Mouse (Mus musculus) embryonic facial prominence, embryonic 15.5 days (tissue): ENCODE results near the gene Napa. TPM values are rescaled to one million over a fixed set of nuclear protein-coding genes. Genes with fewer than 3 reads are reported as not detected.

Experiments used
- ATAC-seq: fragments of 200-750 bp; cut with Nextera tagmentation; 2 replicates; pipeline ENCODE4 v1.8.0; 2017; ENCODE audit warnings: low read depth, moderate TSS enrichment; ENCODE audit not compliant: insufficient number of reproducible peaks, low FRiP score, low TSS enrichment
- H3K27ac ChIP-seq: fragments of 300-500 bp; sonication (generic); replicated peaks from 2 replicates; pipeline ENCODE4 v1.5.1; 2015; ENCODE audit warnings: mild to moderate bottlenecking, inconsistent platforms
- H3K27me3 ChIP-seq: fragments of 300-500 bp; sonication (generic); 2 replicates; pipeline ENCODE4 v1.6.1; 2015; ENCODE audit warnings: inconsistent platforms
- H3K36me3 ChIP-seq: fragments of 300-500 bp; sonication (generic); 2 replicates; pipeline ENCODE4 v1.6.1; 2015; ENCODE audit warnings: mild to moderate bottlenecking, inconsistent platforms
- H3K4me1 ChIP-seq: fragments of 300-500 bp; sonication (generic); 2 replicates; pipeline ENCODE4 v1.6.1; 2015; ENCODE audit warnings: inconsistent platforms
- H3K4me2 ChIP-seq: fragments of 300-500 bp; sonication (generic); replicated peaks from 2 replicates; pipeline ENCODE4 v1.6.1; 2015; ENCODE audit warnings: mild to moderate bottlenecking, inconsistent platforms
- H3K4me3 ChIP-seq: fragments of 300-500 bp; sonication (generic); replicated peaks from 2 replicates; pipeline ENCODE4 v1.5.1; 2015; ENCODE audit warnings: mild to moderate bottlenecking, inconsistent platforms
- H3K9ac ChIP-seq: fragments of 300-500 bp; sonication (generic); 2 replicates; pipeline ENCODE4 v1.6.1; 2015; ENCODE audit warnings: inconsistent platforms
- H3K9me3 ChIP-seq: fragments of 300-500 bp; sonication (generic); replicated peaks from 2 replicates; pipeline ENCODE4 v1.6.1; 2016; ENCODE audit warnings: inconsistent platforms
- WGBS: fragments of 180-500 bp; shearing (Covaris S2); methylation state at CpG from one replicate; pipeline ENCODE4 v1.1.7; 2015; 5-methylcytosine and 5-hydroxymethylcytosine counted together
- polyA plus RNA-seq: library from polyadenylated mRNA; unstranded; fragments of >200 nt; fragmentation: Nextera tagmentation; extraction: Ambion mirVana; gene quantifications from 2 replicates; pipeline ENCODE4 v1.2.1, GENCODE M21; 2015

Gene Napa
- polyA plus RNA-seq: 244 and 245 TPM in 2 replicates

- Histone ChIP-seq H3K36me3 (peaks cover 22% of the 10 kb centered on the region), H3K9me3 (no peaks in the 10 kb centered on the region), H3K4me1 (peaks cover 45% of the 10 kb centered on the region), H3K4me2 (peak within 1 kb of the TSS; percentile 77), H3K27ac (peak within 1 kb of the TSS; percentile 82), H3K4me3 (peak within 1 kb of the TSS; percentile 90), H3K9ac (peak within 1 kb of the TSS; percentile 99), H3K27me3 (no peaks in the 10 kb centered on the region)
- ATAC-seq: peak; percentile 98
- WGBS: under 1% methylated on average over 63 of the region's 68 CpGs
These were observed at the start of gene Napa for GRCm38 (mm10) chr7:16098021-16099017. Gene Napa (plus strand): TSS chr7:16098458.

DNA sequence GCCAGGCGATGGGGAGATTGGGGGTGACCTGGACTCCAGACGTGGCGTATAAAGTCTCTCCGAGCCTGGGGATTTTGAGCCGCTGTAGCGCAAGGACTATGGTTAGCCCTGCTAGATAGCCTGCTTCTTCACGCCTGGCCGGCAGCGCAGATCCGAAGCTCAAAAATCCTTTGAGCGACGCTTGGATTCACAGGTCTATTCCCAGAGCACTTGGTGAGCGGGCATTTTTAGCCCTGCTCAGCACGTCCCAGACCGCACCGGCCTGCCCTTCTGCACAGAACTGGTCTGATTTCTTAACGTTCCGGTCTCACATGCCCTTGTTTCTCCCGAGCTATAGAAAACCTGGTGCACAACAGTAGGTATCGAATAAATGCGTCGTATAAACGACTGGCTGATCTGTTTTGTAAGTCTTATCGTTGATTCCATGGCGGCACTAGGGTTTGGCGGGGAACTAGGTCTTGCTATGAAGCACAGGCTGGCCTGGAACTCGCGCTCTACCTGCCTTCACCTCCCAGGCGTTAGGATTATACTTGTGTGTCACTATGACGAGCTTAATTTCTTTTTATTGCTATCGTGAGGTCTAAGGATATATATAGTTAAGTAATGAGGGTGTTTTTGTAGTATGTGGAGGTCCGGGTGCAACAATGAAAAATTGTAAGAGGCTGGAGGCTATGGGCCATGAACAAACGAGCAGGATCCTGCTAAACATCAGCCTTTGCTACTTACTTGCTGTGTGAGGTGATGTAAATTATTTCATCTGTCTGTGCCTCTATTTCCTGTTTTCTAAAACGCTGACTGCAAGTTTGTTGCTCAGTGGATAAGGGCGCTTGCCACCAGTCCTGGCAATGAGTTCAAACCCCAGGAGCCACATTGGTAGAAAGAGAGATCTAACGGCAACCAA is 49.3 kb upstream of the Napa start:
- WGBS: 6% methylated on average over 36 of the region's 36 CpGs
- H3K4me3 ChIP-seq: peak overlapping the region; percentile 86
- ATAC-seq: no peak
- H3K27me3 ChIP-seq: no peaks in the 10 kb centered on the region
- H3K4me1 ChIP-seq: peaks cover 57% of the 10 kb centered on the region
- H3K9ac ChIP-seq: peak overlapping the region; percentile 78
- no peaks in the 10 kb centered on the region for H3K36me3 ChIP-seq
- no peaks in the 10 kb centered on the region for H3K9me3 ChIP-seq
- peak overlapping the region; percentile 89 for H3K27ac ChIP-seq
- peak overlapping the region; percentile 76 for H3K4me2 ChIP-seq

DNA sequence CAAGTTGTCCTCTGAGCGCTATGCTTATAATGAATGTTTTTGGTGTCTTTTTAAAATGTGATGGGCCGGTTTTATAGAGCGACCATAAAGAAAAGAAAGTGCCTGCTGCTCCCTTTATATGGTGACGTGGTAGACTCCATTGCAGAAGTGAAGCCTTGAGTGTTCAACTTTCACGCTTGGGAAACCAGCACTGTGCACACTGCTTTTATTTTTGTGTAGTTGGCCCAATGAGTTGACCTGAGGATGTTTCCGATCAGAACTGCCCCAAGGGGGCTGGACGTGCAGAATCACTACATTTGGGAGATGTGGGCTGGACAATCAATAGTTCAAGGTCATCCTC is 48.7 kb upstream of the Napa start:
- peaks cover 51% of the 10 kb centered on the region for H3K4me1 ChIP-seq
- peak overlapping the region; percentile 76 for H3K4me2 ChIP-seq
- peak overlapping the region; percentile 86 for H3K4me3 ChIP-seq
- no peaks in the 10 kb centered on the region for H3K27me3 ChIP-seq
- H3K9ac ChIP-seq: 0 out of 2 replicates have a peak overlapping the region, but pooled peaks have one; percentile 78
- H3K27ac ChIP-seq: no peak overlapping the region
- no peaks in the 10 kb centered on the region for H3K9me3 ChIP-seq
- no peaks in the 10 kb centered on the region for H3K36me3 ChIP-seq
- no peak for ATAC-seq
- WGBS: 76% methylated on average over 7 of the region's 7 CpGs

DNA sequence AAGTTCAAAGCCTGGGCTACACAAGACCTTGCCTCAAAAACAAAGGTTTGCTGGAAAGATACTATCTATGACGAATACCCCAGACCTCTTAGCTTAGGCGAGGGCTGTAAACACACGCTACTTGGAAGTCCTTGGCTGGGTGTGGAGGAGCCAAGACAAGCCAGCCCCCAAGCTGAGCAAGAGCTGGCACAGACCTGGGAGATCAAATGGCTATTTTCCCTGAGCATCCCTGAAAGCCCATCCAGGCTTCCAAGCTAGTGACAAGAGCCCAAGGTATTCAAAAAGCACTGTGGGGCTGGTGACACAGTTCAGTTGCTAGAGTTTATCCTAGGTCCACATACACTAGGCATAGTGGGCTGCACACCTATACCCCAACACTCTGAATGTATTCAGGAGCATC is 47.7 kb upstream of the Napa start:
- Histone ChIP-seq H3K9ac (no peak overlapping the region), H3K27me3 (no peaks in the 10 kb centered on the region), H3K36me3 (no peaks in the 10 kb centered on the region), H3K4me2 (no peak overlapping the region), H3K27ac (no peak overlapping the region), H3K4me3 (0 out of 2 replicates have a peak overlapping the region, but pooled peaks have one; percentile 4), H3K4me1 (peaks cover 40% of the 10 kb centered on the region), H3K9me3 (no peaks in the 10 kb centered on the region)
- no peak for ATAC-seq
- WGBS: 92% methylated on average over 3 of the region's 3 CpGs

DNA sequence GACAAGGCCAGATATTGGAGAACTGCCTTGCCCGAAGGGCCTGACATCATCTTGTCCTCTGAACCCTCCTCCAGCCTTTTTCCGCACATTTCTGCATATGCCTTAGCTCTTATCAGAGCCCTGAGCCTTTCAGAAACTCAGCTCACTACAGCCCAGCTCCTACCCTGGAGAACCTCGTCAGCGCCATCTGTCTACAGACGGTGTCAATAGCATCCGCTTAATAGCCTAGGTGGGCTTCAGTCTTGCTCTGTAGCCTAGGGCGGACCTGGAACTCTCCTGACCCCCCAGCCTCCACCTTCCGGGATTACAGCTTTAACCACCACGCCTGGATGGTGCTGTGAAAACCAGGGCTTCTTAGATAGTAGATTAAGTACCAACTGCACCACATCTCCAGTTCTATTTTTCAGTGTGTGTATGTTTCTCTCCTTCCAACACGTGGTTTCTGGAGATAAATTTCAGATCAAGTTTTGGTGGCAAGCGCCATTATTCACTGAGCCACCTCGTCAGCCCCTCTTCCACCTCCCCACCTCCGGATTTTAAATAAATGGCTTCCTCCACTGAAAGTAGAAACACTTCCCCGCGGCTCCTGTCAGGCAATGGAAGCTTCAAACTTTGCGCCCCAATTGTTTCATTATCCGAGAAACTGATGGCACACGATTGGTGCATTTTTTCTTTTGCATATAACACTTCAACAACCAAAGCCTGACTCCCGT is 46.2 kb upstream of the Napa start:
- WGBS: 6% methylated on average over 19 of the region's 19 CpGs

DNA sequence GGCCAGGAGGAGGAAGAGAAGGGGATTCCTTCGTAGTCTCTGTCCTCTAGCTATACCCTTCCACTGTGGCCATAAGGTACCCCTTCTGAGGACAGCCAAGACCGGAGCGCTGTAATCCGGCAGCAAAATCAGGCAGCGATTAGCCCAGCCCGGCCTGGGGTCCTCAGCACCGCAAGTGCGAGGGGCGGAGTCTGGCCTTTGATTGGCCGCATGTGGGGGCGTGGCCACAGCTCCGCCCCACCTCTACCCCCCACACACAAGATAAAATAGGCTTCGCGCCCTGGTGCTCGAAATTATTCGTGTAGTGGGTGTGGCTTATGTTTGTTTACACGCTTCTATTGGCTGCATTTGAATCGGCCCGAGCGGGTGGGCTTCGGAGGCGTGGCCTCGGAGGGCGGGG is 45.6 kb upstream of the Napa start:
- ATAC-seq: peak; percentile 86
- WGBS: 0% methylated on average over 24 of the region's 24 CpGs

More for the DNA sequence above, 46.2 kb upstream of the Napa start:
- ATAC-seq: no peak
- H3K27me3 ChIP-seq: no peaks in the 10 kb centered on the region
- peak overlapping the region; percentile 71 for H3K4me2 ChIP-seq
- H3K4me3 ChIP-seq: peak overlapping the region; percentile 57
- no peaks in the 10 kb centered on the region for H3K9me3 ChIP-seq
- H3K9ac ChIP-seq: peak overlapping the region; percentile 24
- no peaks in the 10 kb centered on the region for H3K36me3 ChIP-seq
- peaks cover 33% of the 10 kb centered on the region for H3K4me1 ChIP-seq
- H3K27ac ChIP-seq: peak overlapping the region; percentile 87

GRCm38 (mm10) chr7:16053105-16053504 is 45.2 kb upstream of the Napa start:
- peaks cover 33% of the 10 kb centered on the region for H3K4me1 ChIP-seq
- no peak overlapping the region for H3K9ac ChIP-seq
- peak overlapping the region; percentile 44; the same call in 1 of the 2 replicates for H3K27ac ChIP-seq
- H3K4me2 ChIP-seq: peak overlapping the region; percentile 71
- H3K4me3 ChIP-seq: peak overlapping the region; percentile 57
- no peaks in the 10 kb centered on the region for H3K36me3 ChIP-seq
- no peaks in the 10 kb centered on the region for H3K9me3 ChIP-seq
- H3K27me3 ChIP-seq: no peaks in the 10 kb centered on the region
- no peak for ATAC-seq
- 10% methylated on average over 6 of the region's 6 CpGs for WGBS

More for the DNA sequence above, 45.6 kb upstream of the Napa start:
- peaks cover 33% of the 10 kb centered on the region for H3K4me1 ChIP-seq
- peak overlapping the region; percentile 87 for H3K27ac ChIP-seq
- H3K9ac ChIP-seq: peak overlapping the region; percentile 24
- H3K4me2 ChIP-seq: peak overlapping the region; percentile 71
- peak overlapping the region; percentile 57 for H3K4me3 ChIP-seq
- H3K36me3 ChIP-seq: no peaks in the 10 kb centered on the region
- H3K9me3 ChIP-seq: no peaks in the 10 kb centered on the region
- no peaks in the 10 kb centered on the region for H3K27me3 ChIP-seq

GRCm38 (mm10) chr7:16054966-16055365 is 43.3 kb upstream of the Napa start:
- Histone ChIP-seq H3K9ac (no peak overlapping the region), H3K27me3 (peaks cover 6% of the 10 kb centered on the region; the same call in 1 of the 2 replicates), H3K4me1 (peaks cover 23% of the 10 kb centered on the region), H3K4me3 (no peak overlapping the region), H3K36me3 (no peaks in the 10 kb centered on the region), H3K9me3 (no peaks in the 10 kb centered on the region), H3K4me2 (no peak overlapping the region), H3K27ac (no peak overlapping the region)
- ATAC-seq: no peak
- WGBS: 61% methylated on average over 4 of the region's 4 CpGs

DNA sequence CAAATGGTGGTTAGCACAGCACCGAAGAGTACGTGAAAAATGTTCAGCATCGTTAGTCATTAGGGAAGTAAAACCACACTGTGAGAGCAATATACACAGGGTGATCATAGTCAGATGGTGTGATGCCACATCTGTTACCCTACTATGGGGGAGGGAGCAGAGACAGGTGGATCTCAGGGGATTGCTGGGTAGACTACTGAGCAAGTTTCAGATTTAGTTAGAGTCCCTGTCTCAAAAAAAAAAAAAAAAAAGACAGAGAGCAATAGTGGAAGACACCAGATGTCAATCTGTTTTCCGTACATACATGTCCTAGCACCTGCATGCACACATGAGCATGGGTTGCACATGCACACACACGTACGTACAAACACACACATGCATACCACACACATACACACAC is 42.6 kb upstream of the Napa start:
- Histone ChIP-seq H3K4me2 (no peak overlapping the region), H3K9me3 (no peaks in the 10 kb centered on the region), H3K36me3 (no peaks in the 10 kb centered on the region), H3K9ac (no peak overlapping the region), H3K27me3 (peaks cover 8% of the 10 kb centered on the region; the same call in 1 of the 2 replicates), H3K4me3 (no peak overlapping the region), H3K4me1 (peaks cover 17% of the 10 kb centered on the region; the same call in 1 of the 2 replicates), H3K27ac (no peak overlapping the region)
- ATAC-seq: no peak
- 78% methylated on average over 6 of the region's 6 CpGs for WGBS

GRCm38 (mm10) chr7:16056459-16057135 is 41.7 kb upstream of the Napa start:
- 0 out of 2 replicates have a peak, but pooled peaks cover 4% of the 10 kb centered on the region for H3K9me3 ChIP-seq
- peaks cover 14% of the 10 kb centered on the region; the same call in 1 of the 2 replicates for H3K4me1 ChIP-seq
- WGBS: 25% methylated on average over 5 of the region's 5 CpGs
- H3K4me2 ChIP-seq: no peak overlapping the region
- H3K27me3 ChIP-seq: peaks cover 14% of the 10 kb centered on the region; the same call in 1 of the 2 replicates
- ATAC-seq: no peak
- H3K9ac ChIP-seq: no peak overlapping the region
- no peak overlapping the region for H3K4me3 ChIP-seq
- H3K27ac ChIP-seq: peak overlapping the region; percentile 61; the same call in 1 of the 2 replicates
- no peaks in the 10 kb centered on the region for H3K36me3 ChIP-seq
